Mouse (Mus musculus) cortical plate, adult 2 months (tissue): ENCODE measurements around the gene BC051665.

Experiments used
- CTCF ChIP-seq: fragments of 200-500 bp; IDR thresholded peaks from 2 replicates; pipeline ENCODE4 v1.5.1; 2011; ENCODE audit warnings: mild to moderate bottlenecking, control low read depth, low read length; ENCODE audit not compliant: insufficient read depth; ENCODE audit errors: extremely low read depth
- POLR2A ChIP-seq: fragments of 200-500 bp; IDR thresholded peaks from 2 replicates; pipeline ENCODE4 v1.6.1; 2011; ENCODE audit warnings: mild to moderate bottlenecking, low read length, control low read depth; ENCODE audit not compliant: insufficient read depth; ENCODE audit errors: extremely low read depth

DNA sequence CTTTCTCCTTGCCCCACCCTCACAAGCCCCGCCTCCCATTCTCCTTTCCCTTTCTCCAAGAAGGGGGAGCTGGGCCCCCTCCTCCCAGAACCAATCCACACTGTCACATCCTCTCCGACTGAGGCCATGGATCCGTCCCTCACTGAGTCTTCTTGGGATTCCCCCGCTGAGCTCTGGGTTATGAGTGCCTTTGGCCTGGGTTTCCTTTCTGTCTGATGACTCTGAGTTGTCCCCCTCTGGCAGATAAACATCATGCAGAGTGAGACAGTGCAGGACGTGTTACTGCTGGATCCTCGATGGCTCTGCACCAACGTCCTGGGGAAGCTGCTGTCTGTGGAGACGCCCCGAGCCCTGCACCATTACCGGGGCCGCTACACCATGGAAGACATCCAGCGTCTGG lies 25.8 kb downstream of the BC051665 start:
- no peak for TF ChIP-seq CTCF
- no peak for TF ChIP-seq POLR2A
